Mouse (Mus musculus) neural tube, embryonic 10.5 days (tissue): ENCODE data around the gene Rag2.
A peak's percentile ranks its signal among the peaks of the same experiment; 100 is the strongest.

Experiments used
- DNase-seq: peaks from one replicate; pipeline ENCODE4 v3.0.0-alpha.2; 2017; ENCODE audit warnings: low spot score; ENCODE audit errors: extremely low spot score

The Rag2 gene

GRCm38 (mm10) chr2:101624526-101624925, at the start of gene Rag2:
Rag2 (plus strand) TSS chr2:101624718.
- DNase-seq: no peak

- DNase-seq: no peak
Measured at GRCm38 (mm10) chr2:101577243-101577642, 47.3 kb upstream of the Rag2 start.

- no peak for DNase-seq
Measured at GRCm38 (mm10) chr2:101580027-101580426, 44.5 kb upstream of the Rag2 start.

- no peak for DNase-seq
Measured at GRCm38 (mm10) chr2:101580428-101580827, 44.1 kb upstream of the Rag2 start.

- no peak for DNase-seq
Measured at GRCm38 (mm10) chr2:101580977-101581376, 43.5 kb upstream of the Rag2 start.

GRCm38 (mm10) chr2:101581418-101581817, 43.1 kb upstream of the Rag2 start:
- DNase-seq: no peak

GRCm38 (mm10) chr2:101591356-101591755, 33.2 kb upstream of the Rag2 start:
- no peak for DNase-seq

GRCm38 (mm10) chr2:101592023-101592841, 32.3 kb upstream of the Rag2 start:
- peak; percentile 29 for DNase-seq

GRCm38 (mm10) chr2:101592886-101593285, 31.6 kb upstream of the Rag2 start:
- DNase-seq: no peak

- DNase-seq: no peak
Measured at GRCm38 (mm10) chr2:101594681-101595080, 29.8 kb upstream of the Rag2 start.

GRCm38 (mm10) chr2:101597186-101597585, 27.3 kb upstream of the Rag2 start:
- no peak for DNase-seq

GRCm38 (mm10) chr2:101598190-101599181, 26.0 kb upstream of the Rag2 start:
- DNase-seq: no peak

GRCm38 (mm10) chr2:101600703-101601102, 23.8 kb upstream of the Rag2 start:
- no peak for DNase-seq

- DNase-seq: no peak
Measured at GRCm38 (mm10) chr2:101603099-101603498, 21.4 kb upstream of the Rag2 start.

GRCm38 (mm10) chr2:101608232-101608894, 16.2 kb upstream of the Rag2 start:
- no peak for DNase-seq

- no peak for DNase-seq
Measured at GRCm38 (mm10) chr2:101610861-101611260, 13.7 kb upstream of the Rag2 start.

- DNase-seq: no peak
Measured at GRCm38 (mm10) chr2:101615464-101616305, 8.8 kb upstream of the Rag2 start.

- DNase-seq: no peak
Measured at GRCm38 (mm10) chr2:101618373-101618772, 6.1 kb upstream of the Rag2 start.

GRCm38 (mm10) chr2:101620899-101621298, 3.6 kb upstream of the Rag2 start:
- no peak for DNase-seq

GRCm38 (mm10) chr2:101621611-101622010, 2.9 kb upstream of the Rag2 start:
- no peak for DNase-seq

- DNase-seq: no peak
Measured at GRCm38 (mm10) chr2:101623042-101623441, 1.5 kb upstream of the Rag2 start.
